Mouse (Mus musculus) adrenal gland (tissue): ENCODE measurements around the gene Wdtc1.

Source experiments
- intact Hi-C: fragments of 180-260 bp; cut with DNase I; formaldehyde crosslinking; loops from one replicate; pipeline ENCODE4 v1.15.1; 2025
- microRNA-seq, 2 experiments: library from miRNA; unstranded; fragments of <30 nt; microRNA quantifications; one replicate each; pipeline ENCODE4; 2019

Gene Wdtc1

GRCm38 (mm10) chr4:133257798-133258408 lies 95.4 kb downstream of the Wdtc1 start:
- intact Hi-C loops = no loop called here

GRCm38 (mm10) chr4:133257230-133257629 lies 96.1 kb downstream of the Wdtc1 start:
- intact Hi-C loops = no loop called here

GRCm38 (mm10) chr4:133256820-133257219 lies 96.5 kb downstream of the Wdtc1 start:
- intact Hi-C loops = no loop called here

GRCm38 (mm10) chr4:133255392-133255791 lies 97.9 kb downstream of the Wdtc1 start:
- intact Hi-C loops = no loop called here

GRCm38 (mm10) chr4:133253412-133253811 lies 99.9 kb downstream of the Wdtc1 start:
- intact Hi-C loops = no loop called here

- intact Hi-C loops = no loop called here
These were observed 101.2 kb downstream of the Wdtc1 start for GRCm38 (mm10) chr4:133252089-133252488.

- intact Hi-C loops = no loop called here
These were observed 102.1 kb downstream of the Wdtc1 start for GRCm38 (mm10) chr4:133251214-133251613.

- intact Hi-C loops = no loop called here
These were observed 102.7 kb downstream of the Wdtc1 start for GRCm38 (mm10) chr4:133250609-133251008.

GRCm38 (mm10) chr4:133247806-133248449 lies 105.4 kb downstream of the Wdtc1 start:
- intact Hi-C loops = no loop called here

- intact Hi-C loops = no loop called here
These were observed 106.2 kb downstream of the Wdtc1 start for GRCm38 (mm10) chr4:133247072-133247471.

GRCm38 (mm10) chr4:133244289-133244688 lies 109.0 kb downstream of the Wdtc1 start:
- intact Hi-C loops = loop anchor here (5.0 kb wide), 1 partner anchor 33 kb away; the partner anchor contains the start of gene Tmem222

GRCm38 (mm10) chr4:133243538-133243937 lies 109.7 kb downstream of the Wdtc1 start:
- intact Hi-C loops = loop anchor here (5.0 kb wide), 1 partner anchor 34 kb away; the partner anchor contains the start of gene Tmem222

- intact Hi-C loops = loop anchor here (5.0 kb wide), 1 partner anchor 35 kb away; the partner anchor contains the start of gene Tmem222
These were observed 110.6 kb downstream of the Wdtc1 start for GRCm38 (mm10) chr4:133242710-133243109.

Small RNA genes lying within 50 kb of the gene (microRNA-seq; reads per million reads assigned to microRNA genes)
- gene Mir5122 = 3.7 to 4.7 reads per million in 2 experiments
